Mouse (Mus musculus): Measurements from ENCODE around the gene Rbfox2.
A peak's percentile ranks its signal among the peaks of the same experiment; 100 is the strongest.

The Rbfox2 gene

DNA sequence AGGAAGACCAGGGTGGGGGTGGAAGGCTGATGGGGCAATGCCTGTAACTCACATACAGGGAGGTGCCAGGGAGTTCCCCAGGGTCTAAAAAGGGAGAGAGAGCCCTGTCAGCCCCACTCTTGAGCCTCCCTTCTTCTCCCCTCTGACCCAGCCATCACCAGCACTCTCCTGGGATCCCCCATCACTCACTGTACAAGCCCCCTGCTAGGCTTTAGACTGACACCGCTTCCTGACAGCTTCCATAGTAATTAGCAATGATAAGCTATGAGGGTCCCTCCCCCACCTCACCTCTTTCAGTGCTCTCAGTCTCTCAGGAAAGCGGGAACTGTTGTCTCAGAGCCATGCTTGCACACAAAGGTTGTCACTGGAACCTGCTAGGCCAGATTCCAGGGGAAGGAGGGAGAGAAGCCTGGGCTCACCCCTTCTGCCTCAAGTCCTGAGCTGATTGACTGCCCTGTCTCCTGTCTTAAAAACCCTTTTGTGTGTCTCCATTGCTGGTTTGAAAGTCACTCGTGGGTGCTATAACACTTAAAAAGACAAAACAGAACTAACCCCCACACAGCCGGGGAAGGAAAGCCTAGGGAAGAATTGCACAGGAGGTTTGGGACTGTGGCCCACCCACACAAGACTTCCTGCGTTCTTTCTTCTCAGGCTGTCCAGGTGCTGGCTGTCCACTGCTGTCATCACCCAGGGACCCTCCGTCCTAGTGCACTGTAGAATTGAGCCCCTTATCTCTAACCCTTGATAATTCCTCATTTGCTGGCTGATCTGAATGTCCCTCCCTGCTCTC lies 250.6 kb downstream of the Rbfox2 start:
- no peak for DNase-seq

GRCm38 (mm10) chr15:77054611-77055175 lies 252.1 kb downstream of the Rbfox2 start:
- no peak for DNase-seq

GRCm38 (mm10) chr15:77053021-77053420 lies 253.8 kb downstream of the Rbfox2 start:
- DNase-seq: no peak

DNA sequence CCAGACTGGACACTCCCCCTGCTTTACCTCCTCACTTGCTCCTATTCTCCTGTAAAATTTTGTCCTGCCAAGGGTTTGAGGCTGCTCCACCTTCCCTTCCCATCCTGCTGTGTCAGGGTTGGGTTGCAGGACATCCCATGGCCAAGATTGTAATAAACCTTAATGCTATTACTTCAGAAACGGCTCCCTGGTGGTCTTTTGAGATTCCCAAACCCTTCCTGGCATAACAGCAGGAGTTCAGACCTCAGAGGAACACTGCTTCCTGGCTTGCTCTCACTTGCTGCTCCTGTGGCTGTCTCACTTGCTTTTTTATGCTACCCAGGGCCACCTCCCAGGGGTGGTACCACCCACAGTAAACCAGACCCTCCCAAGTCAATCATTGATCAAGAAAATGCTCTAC lies 254.6 kb downstream of the Rbfox2 start:
- no peak for DNase-seq

- no peak for DNase-seq
Measured at GRCm38 (mm10) chr15:77050570-77050969, 256.2 kb downstream of the Rbfox2 start, which contains the start of gene Mb. Gene Mb, minus strand, starts transcription at chr15:77050670.

DNA sequence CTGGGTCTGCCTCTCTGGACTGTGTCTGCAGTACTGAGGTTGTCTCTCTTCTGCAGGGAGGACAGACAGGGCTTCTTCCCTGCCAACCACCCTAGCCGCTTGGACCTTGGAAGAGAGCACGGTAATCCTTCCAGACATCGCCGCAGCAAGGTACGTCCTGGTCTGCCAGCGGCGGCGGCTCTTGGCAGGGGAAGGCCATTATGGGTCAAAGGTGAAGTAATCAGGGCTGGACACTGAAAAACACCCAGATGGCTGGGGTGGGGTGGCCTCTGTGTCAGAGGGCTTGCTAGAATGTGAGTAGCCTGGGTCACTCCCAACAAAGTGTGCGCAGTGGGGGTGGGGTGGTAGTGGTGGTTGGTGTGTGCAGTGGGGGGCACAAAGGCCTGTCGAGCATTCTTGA lies 261.2 kb downstream of the Rbfox2 start:
- DNase-seq: no peak

DNA sequence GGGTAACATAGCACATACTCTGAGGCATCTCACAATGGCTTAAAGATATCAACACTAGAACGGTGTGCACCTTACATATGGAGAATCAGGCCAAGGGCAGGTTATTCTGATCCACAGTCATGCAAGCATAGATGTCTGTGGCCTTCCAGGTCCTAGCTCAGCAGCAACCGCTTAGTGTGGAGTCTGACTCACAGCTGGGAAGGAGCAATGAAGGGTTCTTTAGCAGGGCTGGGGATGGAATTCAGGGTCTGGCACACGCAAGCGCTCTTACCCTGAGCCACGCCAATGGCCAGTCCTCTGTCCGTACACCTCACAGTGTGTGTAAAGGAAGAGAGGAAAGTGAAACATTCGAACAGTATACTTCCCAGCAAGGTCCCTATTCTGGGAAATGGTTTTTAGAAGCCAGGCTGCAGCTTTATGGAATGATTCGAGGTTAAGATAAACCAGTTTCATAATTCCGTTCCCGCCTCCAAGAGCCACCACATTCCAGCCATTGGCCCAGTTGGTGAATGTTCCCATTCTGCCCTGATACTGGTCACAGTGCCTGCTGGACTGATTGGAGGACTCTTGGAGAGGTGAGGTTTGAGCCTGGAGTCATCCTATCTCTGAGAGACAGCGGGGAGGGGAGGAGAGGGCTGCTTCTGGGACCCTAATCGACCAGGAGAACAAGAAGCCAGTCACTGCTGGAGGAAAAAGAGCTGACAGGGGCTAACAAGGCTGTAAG lies 262.0 kb downstream of the Rbfox2 start, which contains the start of gene Apol6:
Gene Apol6 (plus strand): TSS at position 133 of the 724 bp plus-strand sequence.
- DNase-seq: no peak

DNA sequence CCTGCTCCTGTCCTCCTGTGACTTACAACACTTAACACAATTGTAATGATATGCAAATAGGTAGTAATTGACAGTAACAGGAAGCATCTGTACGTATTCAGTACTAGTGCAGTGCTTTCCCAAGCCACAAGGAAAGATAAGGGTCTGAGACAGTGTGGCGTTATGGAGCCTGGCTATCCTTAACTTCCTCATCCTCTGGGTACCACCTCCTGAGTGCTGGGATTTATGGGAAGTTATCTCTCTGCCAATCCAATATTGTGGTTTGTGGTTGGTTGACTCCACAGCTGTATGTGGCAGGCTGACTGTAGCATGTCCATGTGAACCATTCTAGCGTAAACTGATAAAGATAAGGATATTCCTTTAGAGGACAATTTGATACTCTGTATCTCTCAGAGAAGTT lies 266.0 kb downstream of the Rbfox2 start:
- no peak for DNase-seq

- DNase-seq: no peak
Measured at GRCm38 (mm10) chr15:77039211-77039700, 267.5 kb downstream of the Rbfox2 start.

DNA sequence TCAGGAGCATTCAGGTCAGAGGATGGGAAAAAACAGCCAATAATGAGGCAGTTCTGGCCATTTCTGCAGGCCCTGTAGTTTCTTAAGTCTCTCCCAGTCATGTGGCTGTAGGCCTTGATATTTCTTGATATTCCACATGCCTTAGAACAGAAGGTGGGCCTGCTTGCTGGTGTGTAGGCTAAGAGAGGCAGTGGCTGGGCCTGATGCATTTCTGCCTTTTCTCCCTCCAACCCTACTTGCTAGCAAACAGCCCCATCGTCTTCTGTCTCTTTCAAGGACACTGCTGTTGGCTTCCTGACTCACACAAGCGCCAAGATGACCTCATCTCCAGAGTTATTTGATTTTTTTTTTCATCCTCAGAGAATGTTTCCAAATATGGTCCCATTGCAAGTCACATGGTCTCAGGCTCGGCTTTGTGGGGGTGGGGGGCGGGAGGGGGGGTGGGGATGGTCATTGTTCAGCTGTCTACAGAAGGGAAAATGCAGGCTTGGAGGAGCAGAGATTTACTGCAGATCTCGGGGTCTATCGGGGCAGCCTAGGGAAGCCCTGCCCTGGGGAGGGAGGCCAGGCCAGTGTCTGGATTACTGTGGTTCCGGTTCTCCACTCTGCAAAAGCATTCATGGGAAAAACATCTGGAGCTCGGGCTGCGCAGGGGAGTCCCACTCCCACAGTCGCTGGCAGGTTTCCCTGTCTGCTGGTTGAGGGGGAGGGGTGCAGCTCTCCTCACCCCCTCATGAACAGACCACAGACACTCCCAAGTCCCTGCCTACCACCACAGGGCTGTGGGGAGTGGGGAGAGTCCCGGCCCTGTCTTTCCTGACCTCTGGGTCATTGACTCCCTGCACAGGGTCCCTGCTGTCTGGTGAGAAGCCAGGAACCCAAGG lies 269.3 kb downstream of the Rbfox2 start:
- no peak for DNase-seq

DNA sequence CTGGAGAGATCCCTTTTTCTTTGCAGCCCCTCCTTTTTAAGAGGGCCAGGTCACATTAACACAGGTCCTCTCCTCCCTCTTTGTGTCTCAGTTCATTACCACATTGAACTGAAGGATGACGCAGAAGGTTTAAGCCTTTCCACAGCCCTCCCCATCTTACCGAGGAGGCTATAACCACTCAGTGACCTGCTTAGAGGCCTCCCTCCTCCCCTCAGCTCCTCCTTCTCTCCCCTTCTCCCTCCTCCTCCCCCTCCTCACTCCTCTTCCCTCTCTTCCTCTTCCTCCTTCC lies 269.9 kb downstream of the Rbfox2 start:
- no peak for DNase-seq

DNA sequence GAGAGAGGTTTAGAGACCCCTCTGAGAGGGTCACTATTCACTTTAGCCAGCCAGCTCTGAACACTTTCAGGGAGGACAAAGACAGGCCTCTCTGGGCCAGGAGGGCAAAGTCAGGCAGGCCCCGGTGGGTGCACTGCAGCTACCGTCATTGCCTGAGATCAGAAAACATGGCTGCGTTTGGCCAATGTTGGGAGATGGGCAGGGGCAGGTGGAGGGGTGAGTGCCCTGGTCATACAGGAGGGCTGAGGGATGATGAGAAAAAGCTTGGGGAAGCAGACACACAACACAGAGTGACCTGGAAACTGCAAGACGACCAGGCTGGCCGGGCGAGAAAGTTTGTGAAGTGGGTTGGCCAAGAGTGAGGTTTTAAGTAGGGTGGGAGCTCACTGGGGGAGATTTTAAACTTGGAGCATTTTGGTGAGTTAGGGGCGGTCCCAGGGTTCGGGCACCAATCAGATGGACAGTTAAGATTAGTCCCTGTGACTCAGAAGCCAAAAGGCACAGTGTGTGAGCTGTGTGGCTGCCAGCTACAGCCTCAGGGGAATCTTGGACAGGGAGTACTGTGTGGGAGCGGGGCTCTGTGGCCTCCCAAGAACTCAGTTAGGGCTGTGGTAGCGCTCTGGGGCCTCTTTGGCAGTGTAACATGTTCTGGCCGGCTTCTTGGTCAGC lies 270.4 kb downstream of the Rbfox2 start:
- peak; percentile 36 for DNase-seq

GRCm38 (mm10) chr15:77035643-77036042 lies 271.2 kb downstream of the Rbfox2 start:
- DNase-seq: no peak

DNA sequence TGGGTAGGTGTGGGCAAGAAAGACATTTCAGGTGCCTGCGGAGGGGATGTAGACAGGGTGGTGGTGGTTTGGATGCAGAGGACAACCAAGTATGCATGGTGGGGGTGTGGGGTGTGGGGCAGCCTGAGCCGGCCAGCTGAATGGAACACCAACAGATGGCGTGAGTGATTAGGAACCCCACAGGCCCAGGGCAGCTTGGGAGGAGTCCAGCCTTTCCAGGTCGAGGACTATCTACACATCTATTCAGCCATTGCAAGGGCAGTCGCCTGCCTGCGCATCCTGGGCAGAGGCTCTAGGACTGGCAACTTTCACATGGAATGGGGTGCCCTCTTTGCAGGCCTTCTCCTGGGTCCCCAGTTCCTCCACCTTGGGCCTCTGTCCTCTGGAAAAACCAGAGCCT lies 272.3 kb downstream of the Rbfox2 start:
- DNase-seq: no peak

DNA sequence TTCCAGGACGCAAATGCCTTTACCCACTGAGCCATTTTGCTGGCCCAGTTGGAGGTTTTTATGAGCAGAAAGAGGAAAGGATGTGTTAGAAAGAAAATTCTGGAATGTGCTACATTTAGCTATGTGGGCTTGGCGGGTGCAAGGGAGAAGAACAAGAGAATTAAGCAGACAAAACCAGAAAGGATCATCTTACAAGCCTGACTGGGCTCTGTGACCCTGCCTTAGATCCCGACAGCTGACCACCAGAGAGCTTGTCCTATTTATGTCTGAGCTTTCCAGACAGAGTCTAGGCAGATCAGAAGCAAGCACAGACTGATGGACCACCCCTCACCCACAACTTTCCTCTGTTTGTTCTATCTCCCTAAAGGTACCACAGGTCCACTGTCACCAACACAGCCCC lies 275.5 kb downstream of the Rbfox2 start:
- no peak for DNase-seq

DNA sequence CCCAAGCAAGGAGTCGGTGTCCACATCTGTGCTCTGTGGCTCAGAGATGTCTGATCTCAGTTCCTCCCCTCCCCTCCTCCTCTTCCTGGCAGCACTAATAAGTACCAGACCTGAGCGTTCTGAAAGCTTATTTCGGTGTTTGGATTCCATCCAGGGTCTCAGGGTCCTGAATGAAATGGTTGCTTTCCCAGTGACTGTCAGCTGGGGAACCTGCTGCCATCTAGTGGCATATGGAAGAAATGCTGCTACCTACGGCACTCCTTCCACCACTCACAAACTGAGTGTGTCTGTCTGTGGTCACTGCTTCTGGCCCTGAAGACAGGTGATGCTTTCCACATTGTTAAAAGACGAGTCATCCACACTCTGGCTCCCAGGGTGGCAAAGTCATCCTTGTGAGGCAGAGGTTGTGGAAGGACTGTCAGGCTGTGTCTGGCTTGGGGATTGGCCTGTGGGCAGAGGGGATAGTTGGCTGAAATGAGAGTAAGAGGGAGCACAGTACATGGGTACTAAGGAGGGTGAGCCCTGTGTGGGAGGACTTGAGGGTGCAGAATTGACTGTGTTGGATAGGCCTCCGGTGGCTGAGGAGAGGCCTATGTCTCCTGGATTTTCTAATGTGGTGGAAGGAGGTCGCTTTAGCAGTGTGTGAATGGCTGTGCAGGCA lies 277.3 kb downstream of the Rbfox2 start:
- DNase-seq: peak; percentile 45

Measured in right cerebral cortex, adult 18-20 months (tissue).